Mouse (Mus musculus) lung, adult 2 months (tissue): ENCODE measurements around the gene Maml3.

Source experiments
- CTCF ChIP-seq: fragments of 200-500 bp; IDR thresholded peaks from 2 replicates; pipeline ENCODE4 v1.5.1; 2011; ENCODE audit warnings: mild to moderate bottlenecking, low read length, control low read depth; ENCODE audit not compliant: insufficient read depth
- POLR2A ChIP-seq: fragments of 200-500 bp; IDR thresholded peaks from 2 replicates; pipeline ENCODE4 v1.6.1; 2011; ENCODE audit warnings: low read depth, mild to moderate bottlenecking, control low read depth, low read length, borderline replicate concordance; ENCODE audit errors: extremely low read depth

- TF ChIP-seq POLR2A: no peak
- TF ChIP-seq CTCF: no peak
Measured at GRCm38 (mm10) chr3:51965841-51966240, 139.0 kb downstream of the Maml3 start.
